Mouse (Mus musculus) olfactory bulb, adult 2 months (tissue): ENCODE data around the gene Mapk11.

Source experiments
- CTCF ChIP-seq: fragments of 200-500 bp; IDR thresholded peaks from 2 replicates; pipeline ENCODE4 v1.5.1; 2012; ENCODE audit warnings: low read depth, mild to moderate bottlenecking, low read length, moderate library complexity; ENCODE audit not compliant: insufficient read depth
- POLR2A ChIP-seq: fragments of 200-500 bp; IDR thresholded peaks from 2 replicates; pipeline ENCODE4 v1.6.1; 2012; ENCODE audit warnings: mild to moderate bottlenecking, low read depth, low read length, moderate library complexity; ENCODE audit not compliant: insufficient read depth

- TF ChIP-seq CTCF (no peak), POLR2A (no peak)
Measured at GRCm38 (mm10) chr15:89136461-89137155, 12.8 kb downstream of the Mapk11 start.
